Mouse (Mus musculus) hindbrain, postnatal 0 days (tissue): ENCODE measurements at regions not wholly inside any gene's neighbourhood (a gene's known extent, or its start where the extent isn't known, plus 50 kb on each side); places are given as distances from the start of the nearest gene placed in this dataset.

Experiments used
- ATAC-seq: fragments of 200-750 bp; cut with Nextera tagmentation; 2 replicates; pipeline ENCODE4 v1.8.0; 2017; ENCODE audit warnings: mild to moderate bottlenecking, moderate TSS enrichment, moderate library complexity
- DNase-seq: peaks from one replicate; pipeline ENCODE4 v3.0.0-alpha.2; 2015; ENCODE audit warnings: low spot score
- H3K27ac ChIP-seq: fragments of 300-500 bp; sonication (generic); 2 replicates; pipeline ENCODE4 v1.5.1; 2014; ENCODE audit warnings: mild to moderate bottlenecking
- H3K27me3 ChIP-seq: fragments of 300-500 bp; sonication (generic); 2 replicates; pipeline ENCODE4 v1.6.1; 2014; ENCODE audit warnings: low read length, mixed read lengths; ENCODE audit not compliant: insufficient read depth
- H3K36me3 ChIP-seq: fragments of 300-500 bp; sonication (generic); 2 replicates; pipeline ENCODE4 v1.6.1; 2014; ENCODE audit warnings: low read length, mixed read lengths; ENCODE audit not compliant: insufficient read depth
- H3K4me1 ChIP-seq: fragments of 300-500 bp; sonication (generic); 2 replicates; pipeline ENCODE4 v1.6.1; 2014; ENCODE audit warnings: antibody characterized with exemption, low read length, mixed read lengths; ENCODE audit not compliant: insufficient read depth
- H3K4me2 ChIP-seq: fragments of 300-500 bp; sonication (generic); 2 replicates; pipeline ENCODE4 v1.6.1; 2014; ENCODE audit warnings: low read depth, mild to moderate bottlenecking, low read length, moderate library complexity, mixed read lengths
- H3K4me3 ChIP-seq: fragments of 300-500 bp; sonication (generic); 2 replicates; pipeline ENCODE4 v1.5.1; 2014; ENCODE audit warnings: low read length
- H3K9ac ChIP-seq: fragments of 300-500 bp; sonication (generic); replicated peaks from 2 replicates; pipeline ENCODE4 v1.6.1; 2014; ENCODE audit warnings: mild to moderate bottlenecking, low read length, moderate library complexity, mixed read lengths
- H3K9me3 ChIP-seq: fragments of 300-500 bp; sonication (generic); 2 replicates; pipeline ENCODE4 v1.6.1; 2016; ENCODE audit warnings: low read length, mixed read lengths
- CTCF ChIP-seq: IDR thresholded peaks from 2 replicates; pipeline ENCODE4 v1.5.1; 2016; ENCODE audit warnings: antibody characterized with exemption, control low read depth, low read depth
- WGBS: fragments of 180-500 bp; shearing (Covaris S2); extraction: QIAGEN DNeasy Blood & Tissue Kit; methylation state at CpG from one replicate; pipeline ENCODE4 v1.1.7; 2014; 5-methylcytosine and 5-hydroxymethylcytosine counted together

- ATAC-seq (no peak), DNase-seq (no peak)
- Histone ChIP-seq H3K9ac (no peak overlapping the region), H3K4me3 (no peak overlapping the region), H3K4me2 (no peak overlapping the region), H3K9me3 (no peaks in the 10 kb centered on the region), H3K4me1 (no peaks in the 10 kb centered on the region), H3K36me3 (no peaks in the 10 kb centered on the region), H3K27me3 (no peaks in the 10 kb centered on the region), H3K27ac (no peak overlapping the region)
- no peak for TF ChIP-seq CTCF
- 54% methylated on average over 4 of the region's 4 CpGs for WGBS
Observed at GRCm38 (mm10) chr3:125813798-125814197, 124.6 kb downstream of the Ugt8a start.

GRCm38 (mm10) chr3:125812829-125813228, 125.6 kb downstream of the Ugt8a start:
- Histone ChIP-seq H3K4me2 (no peak overlapping the region), H3K9ac (no peak overlapping the region), H3K27me3 (no peaks in the 10 kb centered on the region), H3K4me3 (no peak overlapping the region), H3K4me1 (no peaks in the 10 kb centered on the region), H3K36me3 (no peaks in the 10 kb centered on the region), H3K9me3 (no peaks in the 10 kb centered on the region), H3K27ac (no peak overlapping the region)
- peak; percentile 67 for ATAC-seq
- DNase-seq, result peak; percentile 22
- WGBS, result 74% methylated on average over 4 of the region's 4 CpGs
- TF ChIP-seq CTCF, result no peak

GRCm38 (mm10) chr3:125794606-125795005, 143.8 kb downstream of the Ugt8a start:
- Histone ChIP-seq H3K4me3 (no peak overlapping the region), H3K27ac (no peak overlapping the region), H3K4me2 (no peak overlapping the region), H3K9me3 (no peaks in the 10 kb centered on the region; the same call in 1 of the 2 replicates), H3K27me3 (no peaks in the 10 kb centered on the region), H3K4me1 (no peaks in the 10 kb centered on the region), H3K36me3 (no peaks in the 10 kb centered on the region), H3K9ac (no peak overlapping the region)
- WGBS, result 71% methylated on average over 1 of the region's 1 CpGs
- TF ChIP-seq CTCF, result no peak
- ATAC-seq (no peak), DNase-seq (no peak)

- no peaks in the 10 kb centered on the region for H3K9me3 ChIP-seq
- no peaks in the 10 kb centered on the region for H3K36me3 ChIP-seq
- ATAC-seq (no peak), DNase-seq (no peak)
- no peaks in the 10 kb centered on the region for H3K4me1 ChIP-seq
- no peak overlapping the region for H3K27ac ChIP-seq
- TF ChIP-seq CTCF, result no peak
- no peak overlapping the region for H3K4me2 ChIP-seq
- H3K4me3 ChIP-seq, result no peak overlapping the region
- H3K9ac ChIP-seq, result no peak overlapping the region
- H3K27me3 ChIP-seq, result no peaks in the 10 kb centered on the region
- 68% methylated on average over 4 of the region's 4 CpGs for WGBS
Observed at GRCm38 (mm10) chr3:125781357-125781756, 157.1 kb downstream of the Ugt8a start.

- no peak for DNase-seq
- H3K9ac ChIP-seq, result no peak overlapping the region
- H3K27me3 ChIP-seq, result no peaks in the 10 kb centered on the region
- no peaks in the 10 kb centered on the region for H3K9me3 ChIP-seq
- H3K4me2 ChIP-seq, result no peak overlapping the region
- H3K36me3 ChIP-seq, result no peaks in the 10 kb centered on the region
- no peak overlapping the region for H3K27ac ChIP-seq
- 47% methylated on average over 3 of the region's 3 CpGs for WGBS
- no peak overlapping the region for H3K4me3 ChIP-seq
- TF ChIP-seq CTCF, result no peak
- H3K4me1 ChIP-seq, result no peaks in the 10 kb centered on the region
- ATAC-seq, result no peak
Observed at GRCm38 (mm10) chr3:125780251-125780650, 158.2 kb downstream of the Ugt8a start.
